Mouse (Mus musculus): Measurements from ENCODE around the gene Trim10. TPM values are rescaled to one million over a fixed set of nuclear protein-coding genes. Genes with fewer than 3 reads are reported as not detected.

The Trim10 gene
- polyA plus RNA-seq, 1 experiment from 2014 or later: 295 TPM

- ATAC-seq (ENCODE audit: low read depth): no peak
- H3K27ac ChIP-seq (ENCODE audit: low read length): no peak overlapping the region
- peak overlapping the region; percentile 2; the same call in 1 of the 2 replicates for H3K9ac ChIP-seq (ENCODE audit: low read depth, low read length)
- no peak overlapping the region for H3K4me3 ChIP-seq (ENCODE audit: low read depth, low read length)
- peaks cover 2% of the 10 kb centered on the region; the same call in 1 of the 2 replicates for H3K36me3 ChIP-seq (ENCODE audit: control insufficient read depth, insufficient read depth)
- H3K4me1 ChIP-seq (ENCODE audit: control insufficient read depth, low read depth, low read length): peaks cover 8% of the 10 kb centered on the region
- no peaks in the 10 kb centered on the region for H3K9me3 ChIP-seq (replicated peaks; ENCODE audit: control insufficient read depth, low read length)
- no peak overlapping the region for H3K4me2 ChIP-seq (ENCODE audit: low read depth, low read length)
- H3K27me3 ChIP-seq (ENCODE audit: control insufficient read depth, insufficient read depth, low read depth, low read length): no peaks in the 10 kb centered on the region
- WGBS (ENCODE audit: insufficient replicate concordance): 80% methylated on average over 5 of the region's 5 CpGs
Observed at GRCm38 (mm10) chr17:36851200-36851599, 18.2 kb upstream of the Trim10 start.

DNA sequence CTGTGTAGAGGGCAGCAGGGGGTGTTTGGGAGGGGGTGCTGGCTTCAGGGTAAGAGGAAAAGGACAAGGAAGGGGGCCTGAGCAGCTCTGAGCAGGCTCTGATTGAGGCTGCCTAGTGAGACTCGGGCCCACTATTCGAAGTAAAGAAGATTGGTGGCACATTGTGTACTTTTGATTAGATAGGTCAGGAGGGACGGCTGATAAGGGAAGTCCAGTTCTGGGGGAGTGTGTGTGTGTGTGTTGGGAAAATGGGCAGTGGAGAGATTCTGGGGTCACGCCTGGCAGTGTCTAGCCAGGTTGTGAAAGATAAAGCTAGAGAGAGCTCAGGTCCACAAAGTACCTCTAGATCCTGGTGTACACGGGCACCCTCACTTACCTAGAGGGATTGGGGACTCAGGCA lies 17.7 kb upstream of the Trim10 start:
- peaks cover 8% of the 10 kb centered on the region for H3K4me1 ChIP-seq (ENCODE audit: control insufficient read depth, low read depth, low read length)
- no peak overlapping the region for H3K27ac ChIP-seq (ENCODE audit: low read length)
- 33% methylated on average over 5 of the region's 5 CpGs for WGBS (ENCODE audit: insufficient replicate concordance)
- H3K4me2 ChIP-seq (ENCODE audit: low read depth, low read length): no peak overlapping the region
- no peak overlapping the region for H3K4me3 ChIP-seq (ENCODE audit: low read depth, low read length)
- H3K36me3 ChIP-seq (ENCODE audit: control insufficient read depth, insufficient read depth): peaks cover 2% of the 10 kb centered on the region; the same call in 1 of the 2 replicates
- H3K9ac ChIP-seq (ENCODE audit: low read depth, low read length): peak overlapping the region; percentile 2; the same call in 1 of the 2 replicates
- no peaks in the 10 kb centered on the region for H3K9me3 ChIP-seq (replicated peaks; ENCODE audit: control insufficient read depth, low read length)
- no peaks in the 10 kb centered on the region for H3K27me3 ChIP-seq (ENCODE audit: control insufficient read depth, insufficient read depth, low read depth, low read length)
- ATAC-seq (ENCODE audit: low read depth): no peak

DNA sequence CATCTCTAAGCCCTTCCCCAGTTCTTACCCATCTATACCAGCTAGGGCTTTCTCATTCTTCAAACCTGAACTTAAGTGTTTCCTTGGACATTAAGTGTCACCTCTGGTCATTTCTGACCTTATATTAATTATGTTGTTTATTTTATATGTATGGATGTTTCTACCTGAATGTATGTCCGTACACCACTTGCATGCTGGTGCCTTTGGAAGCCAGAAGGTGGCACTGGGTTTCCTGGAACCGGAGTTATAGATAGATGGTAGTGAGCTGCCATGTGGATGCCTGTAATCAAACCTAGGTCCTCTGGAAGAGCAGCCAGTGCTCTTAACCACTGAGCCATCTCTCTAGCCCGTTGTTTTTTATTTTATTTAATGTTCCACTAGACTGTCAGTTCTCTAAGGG lies 13.9 kb upstream of the Trim10 start:
- peaks cover 4% of the 10 kb centered on the region; the same call in 1 of the 2 replicates for H3K36me3 ChIP-seq (ENCODE audit: control insufficient read depth, insufficient read depth)
- no peak overlapping the region for H3K27ac ChIP-seq (ENCODE audit: low read length)
- peaks cover 8% of the 10 kb centered on the region for H3K4me1 ChIP-seq (ENCODE audit: control insufficient read depth, low read depth, low read length)
- H3K9ac ChIP-seq (ENCODE audit: low read depth, low read length): no peak overlapping the region
- H3K4me2 ChIP-seq (ENCODE audit: low read depth, low read length): no peak overlapping the region
- 70% methylated on average over 3 of the region's 3 CpGs for WGBS (ENCODE audit: insufficient replicate concordance)
- H3K4me3 ChIP-seq (ENCODE audit: low read depth, low read length): no peak overlapping the region
- H3K9me3 ChIP-seq (replicated peaks; ENCODE audit: control insufficient read depth, low read length): no peaks in the 10 kb centered on the region
- H3K27me3 ChIP-seq (ENCODE audit: control insufficient read depth, insufficient read depth, low read depth, low read length): no peaks in the 10 kb centered on the region
- no peak for ATAC-seq (ENCODE audit: low read depth)

GRCm38 (mm10) chr17:36856236-36856635 lies 13.1 kb upstream of the Trim10 start:
- Histone ChIP-seq H3K27ac (ENCODE audit: low read length) (no peak overlapping the region), H3K4me2 (ENCODE audit: low read depth, low read length) (no peak overlapping the region), H3K27me3 (ENCODE audit: control insufficient read depth, insufficient read depth, low read depth, low read length) (no peaks in the 10 kb centered on the region), H3K36me3 (ENCODE audit: control insufficient read depth, insufficient read depth) (peaks cover 4% of the 10 kb centered on the region; the same call in 1 of the 2 replicates), H3K4me3 (ENCODE audit: low read depth, low read length) (no peak overlapping the region), H3K4me1 (ENCODE audit: control insufficient read depth, low read depth, low read length) (peaks cover 6% of the 10 kb centered on the region), H3K9me3 (replicated peaks; ENCODE audit: control insufficient read depth, low read length) (no peaks in the 10 kb centered on the region), H3K9ac (ENCODE audit: low read depth, low read length) (no peak overlapping the region)
- ATAC-seq (ENCODE audit: low read depth): no peak
- 77% methylated on average over 4 of the region's 4 CpGs for WGBS (ENCODE audit: insufficient replicate concordance)

DNA sequence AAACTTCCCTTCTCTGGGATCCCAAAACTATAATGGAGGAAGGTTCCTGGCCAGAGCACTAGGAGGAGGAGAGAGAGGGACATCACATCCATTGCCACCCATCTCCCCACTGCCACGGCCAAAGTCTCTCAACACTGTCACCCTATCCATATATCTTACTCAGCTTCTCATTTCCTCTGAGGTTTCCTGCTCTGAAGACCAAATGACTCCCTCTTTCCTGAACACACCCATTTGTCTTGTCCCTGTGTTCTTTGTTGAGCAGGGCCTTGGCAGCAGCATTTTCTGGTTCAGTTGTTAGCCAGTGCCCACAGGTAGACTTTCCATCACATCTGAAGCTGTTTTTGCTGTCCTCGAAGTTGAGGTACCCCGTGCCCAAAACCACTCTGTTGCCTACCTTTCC lies 11.2 kb upstream of the Trim10 start:
- 44% methylated on average over 3 of the region's 3 CpGs for WGBS (ENCODE audit: insufficient replicate concordance)
- Histone ChIP-seq H3K9me3 (replicated peaks; ENCODE audit: control insufficient read depth, low read length) (no peaks in the 10 kb centered on the region), H3K4me2 (ENCODE audit: low read depth, low read length) (no peak overlapping the region), H3K9ac (ENCODE audit: low read depth, low read length) (no peak overlapping the region), H3K4me3 (ENCODE audit: low read depth, low read length) (no peak overlapping the region), H3K4me1 (ENCODE audit: control insufficient read depth, low read depth, low read length) (no peaks in the 10 kb centered on the region), H3K27ac (ENCODE audit: low read length) (no peak overlapping the region), H3K27me3 (ENCODE audit: control insufficient read depth, insufficient read depth, low read depth, low read length) (peaks cover 9% of the 10 kb centered on the region), H3K36me3 (ENCODE audit: control insufficient read depth, insufficient read depth) (peaks cover 2% of the 10 kb centered on the region; the same call in 1 of the 2 replicates)
- ATAC-seq (ENCODE audit: low read depth): no peak

GRCm38 (mm10) chr17:36861680-36862079 lies 7.7 kb upstream of the Trim10 start:
- no peak overlapping the region for H3K27ac ChIP-seq (ENCODE audit: low read length)
- ATAC-seq (ENCODE audit: low read depth): no peak
- H3K36me3 ChIP-seq (ENCODE audit: control insufficient read depth, insufficient read depth): peaks cover 2% of the 10 kb centered on the region; the same call in 1 of the 2 replicates
- no peak overlapping the region for H3K4me2 ChIP-seq (ENCODE audit: low read depth, low read length)
- no peak overlapping the region for H3K9ac ChIP-seq (ENCODE audit: low read depth, low read length)
- WGBS (ENCODE audit: insufficient replicate concordance): 23% methylated on average over 2 of the region's 2 CpGs
- no peaks in the 10 kb centered on the region for H3K9me3 ChIP-seq (replicated peaks; ENCODE audit: control insufficient read depth, low read length)
- H3K27me3 ChIP-seq (ENCODE audit: control insufficient read depth, insufficient read depth, low read depth, low read length): peaks cover 39% of the 10 kb centered on the region
- peaks cover 12% of the 10 kb centered on the region for H3K4me1 ChIP-seq (ENCODE audit: control insufficient read depth, low read depth, low read length)
- no peak overlapping the region for H3K4me3 ChIP-seq (ENCODE audit: low read depth, low read length)

DNA sequence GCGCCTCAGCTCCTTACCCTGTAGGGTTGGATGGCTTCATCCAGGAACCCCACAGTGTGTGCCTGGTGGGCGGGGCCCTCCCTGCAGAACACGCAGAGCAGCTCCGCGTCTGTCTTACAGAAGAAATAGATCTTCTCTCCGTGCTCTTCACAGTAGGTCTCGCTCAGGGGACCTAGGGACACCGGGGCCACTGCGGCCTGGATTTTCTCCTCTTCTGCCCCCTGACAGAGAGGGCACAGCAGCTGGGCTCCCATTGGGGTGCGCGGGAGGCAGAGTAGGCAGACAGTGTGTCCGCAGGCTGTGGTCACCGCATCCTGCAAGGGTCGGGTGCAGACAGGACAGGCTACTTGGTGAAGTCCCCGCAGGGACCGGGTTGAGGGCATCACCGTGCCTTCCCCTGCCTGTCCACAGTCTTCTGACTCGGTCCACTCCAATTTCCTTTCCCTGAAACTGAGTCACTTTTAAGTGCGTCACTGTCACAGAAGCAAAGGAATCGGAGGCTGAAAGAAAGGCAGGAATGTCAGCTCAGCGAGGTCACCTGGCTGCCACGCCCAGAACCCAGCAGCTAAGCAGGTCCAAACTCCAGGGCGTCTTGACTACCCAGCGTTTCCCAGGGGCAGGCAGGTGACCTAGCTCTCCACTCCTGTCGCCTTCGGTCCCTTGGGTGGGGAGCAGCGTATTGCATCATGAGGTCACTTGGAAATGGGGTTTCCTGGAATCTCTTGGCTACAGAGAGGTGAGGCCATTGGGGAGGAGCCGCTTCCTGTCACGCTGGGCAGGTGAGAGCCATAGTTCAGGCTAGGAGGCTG lies 2.5 kb upstream of the Trim10 start, which contains the start of gene Trim15:
Trim15 (minus strand) TSS at position 492 of the 809 bp plus-strand sequence.
- Histone ChIP-seq H3K4me2 (ENCODE audit: low read depth, low read length) (peak within 1 kb of the TSS; percentile 69), H3K27me3 (ENCODE audit: control insufficient read depth, insufficient read depth, low read depth, low read length) (peaks cover 47% of the 10 kb centered on the region), H3K27ac (ENCODE audit: low read length) (peak within 1 kb of the TSS; percentile 49), H3K9ac (ENCODE audit: low read depth, low read length) (peak within 1 kb of the TSS; percentile 64), H3K4me1 (ENCODE audit: control insufficient read depth, low read depth, low read length) (peaks cover 38% of the 10 kb centered on the region), H3K4me3 (ENCODE audit: low read depth, low read length) (peak within 1 kb of the TSS; percentile 53), H3K36me3 (ENCODE audit: control insufficient read depth, insufficient read depth) (peaks cover 9% of the 10 kb centered on the region), H3K9me3 (replicated peaks; ENCODE audit: control insufficient read depth, low read length) (no peaks in the 10 kb centered on the region)
- 18% methylated on average over 29 of the region's 29 CpGs for WGBS (ENCODE audit: insufficient replicate concordance)
- no peak for ATAC-seq (ENCODE audit: low read depth)

GRCm38 (mm10) chr17:36868836-36869235 lies 538 bp upstream of the Trim10 start:
- H3K36me3 ChIP-seq (ENCODE audit: control insufficient read depth, insufficient read depth): peaks cover 25% of the 10 kb centered on the region
- no peaks in the 10 kb centered on the region for H3K9me3 ChIP-seq (replicated peaks; ENCODE audit: control insufficient read depth, low read length)
- H3K4me1 ChIP-seq (ENCODE audit: control insufficient read depth, low read depth, low read length): peaks cover 47% of the 10 kb centered on the region
- peak overlapping the region; percentile 33; the same call in 1 of the 2 replicates for H3K4me3 ChIP-seq (ENCODE audit: low read depth, low read length)
- WGBS (ENCODE audit: insufficient replicate concordance): 55% methylated on average over 2 of the region's 2 CpGs
- H3K9ac ChIP-seq (ENCODE audit: low read depth, low read length): peak overlapping the region; percentile 43
- peak overlapping the region; percentile 94 for H3K27ac ChIP-seq (ENCODE audit: low read length)
- no peak for ATAC-seq (ENCODE audit: low read depth)
- H3K27me3 ChIP-seq (ENCODE audit: control insufficient read depth, insufficient read depth, low read depth, low read length): peaks cover 33% of the 10 kb centered on the region
- peak overlapping the region; percentile 57 for H3K4me2 ChIP-seq (ENCODE audit: low read depth, low read length)

Data from liver, embryonic 16.5 days (tissue).